Mouse (Mus musculus): ENCODE measurements around the gene Rundc1.

Rundc1 gene

DNA sequence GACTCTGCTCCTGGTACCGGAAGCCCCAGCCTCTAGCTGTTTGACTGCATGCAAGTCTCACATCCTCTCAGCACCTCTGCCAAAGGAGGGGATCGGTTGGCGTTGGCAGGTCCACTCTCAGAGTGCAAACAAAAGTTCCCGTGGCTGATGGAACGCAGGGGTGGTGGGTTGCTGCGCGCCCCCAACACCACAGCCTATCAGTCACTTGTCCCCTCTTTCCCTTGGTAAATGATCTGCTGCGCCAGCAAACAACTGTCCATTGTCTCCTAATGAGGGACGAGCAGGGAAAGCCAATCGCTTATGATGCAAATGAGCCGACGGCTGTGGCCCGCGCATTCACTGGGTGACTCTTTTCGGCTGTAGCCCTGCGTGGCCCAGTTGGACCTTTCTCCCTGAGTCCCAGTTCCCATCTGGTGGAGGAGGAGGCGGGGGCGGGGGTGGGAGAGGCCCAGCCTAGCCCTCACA lies 54.3 kb downstream of the Rundc1 start:
- in situ Hi-C loops (cut with MboI; ENCODE audit: low pct_unique_long_range_greater_than_20kb in 1 of 2, low sequenced_read_pairs in 2 of 2, unreplicated experiment in 1 of 2): no loop called here

GRCm38 (mm10) chr11:101480912-101481311 lies 56.0 kb downstream of the Rundc1 start:
- in situ Hi-C loops (cut with MboI; ENCODE audit: low pct_unique_long_range_greater_than_20kb in 1 of 2, low sequenced_read_pairs in 2 of 2, unreplicated experiment in 1 of 2): no loop called here

DNA sequence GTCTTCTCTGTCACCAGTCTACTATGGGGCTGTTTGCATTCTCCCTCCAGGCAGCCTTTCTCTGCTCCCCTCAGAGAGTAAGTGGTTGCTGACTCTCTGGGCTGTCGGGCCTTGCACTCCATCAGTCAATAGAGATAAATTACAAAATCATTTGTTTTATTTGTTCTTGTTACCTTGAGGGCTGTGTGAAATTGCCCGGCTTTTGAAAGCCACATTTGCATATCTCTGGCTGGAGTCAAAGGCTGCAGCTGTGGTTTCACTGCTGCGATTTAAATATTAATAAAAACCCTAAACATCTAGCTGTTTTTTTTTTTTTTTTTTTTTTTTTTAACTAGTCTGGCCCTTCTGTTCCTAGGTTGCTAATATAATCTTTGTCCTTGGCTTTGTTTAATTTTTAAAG lies 58.9 kb downstream of the Rundc1 start:
- in situ Hi-C loops (cut with MboI; ENCODE audit: low pct_unique_long_range_greater_than_20kb in 1 of 2, low sequenced_read_pairs in 2 of 2, unreplicated experiment in 1 of 2): no loop called here

- in situ Hi-C loops (cut with MboI; ENCODE audit: low pct_unique_long_range_greater_than_20kb in 1 of 2, low sequenced_read_pairs in 2 of 2, unreplicated experiment in 1 of 2): no loop called here
Observed at GRCm38 (mm10) chr11:101484245-101484644, 59.4 kb downstream of the Rundc1 start.

- in situ Hi-C loops (cut with MboI; ENCODE audit: low pct_unique_long_range_greater_than_20kb in 1 of 2, low sequenced_read_pairs in 2 of 2, unreplicated experiment in 1 of 2): no loop called here
Observed at GRCm38 (mm10) chr11:101484814-101485213, 59.9 kb downstream of the Rundc1 start.
